Mouse (Mus musculus): Measurements from ENCODE around the gene Cacna2d3.

GRCm38 (mm10) chr14:29385500-29385899 lies 336.2 kb downstream of the Cacna2d3 start:
- no peak for TF ChIP-seq POLR2A (IDR thresholded peaks at IDR 0.05; ENCODE audit: insufficient read depth, low read depth, low read length)
- TF ChIP-seq EP300 (IDR thresholded peaks at IDR 0.05; ENCODE audit: insufficient read depth, low read depth, low read length), result no peak
